Mouse (Mus musculus) lung, embryonic 14.5 days (tissue): ENCODE measurements around the gene Nrf1. TPM values are rescaled to one million over a fixed set of nuclear protein-coding genes. Genes with fewer than 3 reads are reported as not detected.
A peak's percentile ranks its signal among the peaks of the same experiment; 100 is the strongest.

Experiments
- ATAC-seq: fragments of 200-750 bp; cut with Nextera tagmentation; 2 replicates; pipeline ENCODE4 v1.8.0; 2017; ENCODE audit warnings: mild to moderate bottlenecking, moderate TSS enrichment, moderate library complexity; ENCODE audit not compliant: insufficient read depth
- DNase-seq: peaks from one replicate; pipeline ENCODE4 v3.0.0-alpha.2; 2015
- H3K27ac ChIP-seq: fragments of 300-500 bp; sonication (generic); 2 replicates; pipeline ENCODE4 v1.5.1; 2014; ENCODE audit warnings: low read depth, mild to moderate bottlenecking, moderate library complexity
- H3K27me3 ChIP-seq: fragments of 300-500 bp; sonication (generic); 2 replicates; pipeline ENCODE4 v1.6.1; 2014; ENCODE audit warnings: low read length, control low read depth; ENCODE audit not compliant: insufficient read depth
- H3K36me3 ChIP-seq: fragments of 300-500 bp; sonication (generic); 2 replicates; pipeline ENCODE4 v1.6.1; 2014; ENCODE audit warnings: control low read depth; ENCODE audit not compliant: insufficient read depth
- H3K4me1 ChIP-seq: fragments of 300-500 bp; sonication (generic); 2 replicates; pipeline ENCODE4 v1.6.1; 2014; ENCODE audit warnings: antibody characterized with exemption, control low read depth; ENCODE audit not compliant: insufficient read depth
- H3K4me2 ChIP-seq: fragments of 300-500 bp; sonication (generic); 2 replicates; pipeline ENCODE4 v1.6.1; 2014; ENCODE audit warnings: mild to moderate bottlenecking
- H3K4me3 ChIP-seq: fragments of 300-500 bp; sonication (generic); 2 replicates; pipeline ENCODE4 v1.5.1; 2014; ENCODE audit warnings: low read depth, low read length
- H3K9ac ChIP-seq: fragments of 300-500 bp; sonication (generic); 2 replicates; pipeline ENCODE4 v1.6.1; 2014
- H3K9me3 ChIP-seq: fragments of 300-500 bp; sonication (generic); 2 replicates; pipeline ENCODE4 v1.6.1; 2016; ENCODE audit warnings: low read depth, low read length, control low read depth
- CTCF ChIP-seq: IDR thresholded peaks from 2 replicates; pipeline ENCODE4 v1.5.1; 2016; ENCODE audit warnings: antibody characterized with exemption, low read depth
- WGBS: fragments of 180-500 bp; shearing (Covaris S2); extraction: QIAGEN DNeasy Blood & Tissue Kit; methylation state at CpG from one replicate; pipeline ENCODE4 v1.1.7; 2014; 5-methylcytosine and 5-hydroxymethylcytosine counted together
- polyA plus RNA-seq: library from polyadenylated mRNA; unstranded; fragments of >200 nt; fragmentation: Nextera tagmentation; extraction: Ambion mirVana; gene quantifications from 2 replicates; pipeline ENCODE4 v1.2.1, GENCODE M21; 2014

The Nrf1 gene
- polyA plus RNA-seq, 1 experiment from 2014 or later = 78.0 TPM

DNA sequence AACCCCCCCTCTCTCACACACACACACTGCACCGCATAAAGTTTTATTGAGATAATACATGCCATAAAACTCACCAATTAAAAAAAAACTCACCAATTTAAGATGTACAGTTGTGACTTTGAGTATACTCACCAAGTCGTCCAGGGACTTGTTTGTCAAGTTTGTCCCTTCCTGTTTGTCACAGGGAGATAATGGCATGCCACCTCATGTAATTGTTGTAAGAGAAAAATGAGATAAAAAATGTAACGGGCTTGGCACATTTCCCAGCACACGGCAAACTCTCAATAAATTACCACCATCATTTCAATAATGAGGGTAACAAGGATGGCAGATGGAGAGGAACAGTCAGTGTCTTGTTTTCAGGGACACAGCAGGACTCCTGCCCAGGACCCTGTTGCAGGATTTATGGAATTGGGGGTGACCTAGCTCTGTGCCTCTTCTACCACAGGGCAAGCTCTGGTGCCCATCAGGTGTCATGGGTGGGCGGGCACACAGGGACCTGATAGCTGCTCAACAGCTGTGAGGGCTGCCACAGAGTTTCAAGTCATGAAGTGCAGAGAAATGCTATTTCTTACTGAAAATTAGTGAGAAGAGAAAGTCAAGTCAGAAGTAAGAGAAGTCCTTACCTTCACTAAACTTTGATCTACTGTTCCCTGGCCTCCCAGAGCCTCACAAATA is 33.5 kb upstream of the Nrf1 start:
- 65% methylated on average over 5 of the region's 5 CpGs for WGBS
- no peak for DNase-seq
- Histone ChIP-seq H3K4me2 (no peak overlapping the region), H3K9ac (no peak overlapping the region), H3K27ac (no peak overlapping the region), H3K36me3 (no peaks in the 10 kb centered on the region), H3K4me1 (no peaks in the 10 kb centered on the region), H3K4me3 (no peak overlapping the region), H3K27me3 (no peaks in the 10 kb centered on the region), H3K9me3 (no peaks in the 10 kb centered on the region)
- TF ChIP-seq CTCF = no peak
- ATAC-seq = no peak

DNA sequence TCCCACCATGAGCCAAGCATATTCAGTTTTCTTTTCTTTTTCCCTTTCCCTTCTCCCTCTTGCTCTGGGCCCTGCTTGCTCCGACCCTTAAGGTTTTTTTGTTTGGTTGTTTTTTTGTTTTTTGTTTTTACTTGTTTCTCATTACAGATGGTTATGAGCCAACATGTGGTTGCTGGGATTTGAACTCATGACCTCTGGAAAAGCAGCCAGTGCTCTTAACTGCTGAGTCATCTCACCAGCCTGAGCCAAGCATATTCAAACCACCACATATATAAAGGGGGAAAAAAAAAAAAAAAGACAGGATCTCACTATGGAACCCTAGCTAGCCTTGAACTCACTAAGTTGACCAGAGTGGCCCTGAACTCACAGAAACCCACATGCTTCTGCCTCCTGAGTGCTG is 26.5 kb upstream of the Nrf1 start:
- 87% methylated on average over 1 of the region's 1 CpGs for WGBS
- no peak for TF ChIP-seq CTCF
- H3K27me3 ChIP-seq = no peaks in the 10 kb centered on the region
- DNase-seq (no peak), ATAC-seq (no peak)
- no peaks in the 10 kb centered on the region for H3K36me3 ChIP-seq
- H3K4me1 ChIP-seq = no peaks in the 10 kb centered on the region
- H3K9me3 ChIP-seq = no peaks in the 10 kb centered on the region
- H3K4me2 ChIP-seq = no peak overlapping the region
- no peak overlapping the region for H3K4me3 ChIP-seq
- no peak overlapping the region for H3K9ac ChIP-seq
- no peak overlapping the region for H3K27ac ChIP-seq

DNA sequence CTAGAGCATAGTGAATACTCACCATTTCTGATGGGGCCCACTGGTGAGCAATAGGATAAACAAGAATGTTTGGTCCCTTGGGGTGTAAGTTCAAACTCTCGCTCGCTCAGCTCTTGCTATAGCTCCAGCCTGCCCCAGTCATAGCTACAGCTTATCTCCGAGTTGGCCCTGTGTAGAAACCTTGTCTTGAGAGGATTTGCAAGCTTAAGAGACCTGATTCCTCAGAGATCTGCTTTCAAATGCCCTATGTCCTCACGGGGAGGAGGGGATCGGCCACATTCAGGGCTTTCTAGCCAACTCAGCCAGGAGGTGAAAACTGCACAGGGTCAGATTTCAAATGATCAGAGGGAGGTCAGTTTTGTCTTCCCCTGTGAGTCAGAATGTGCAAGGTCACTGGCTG is 26.1 kb upstream of the Nrf1 start:
- no peak for TF ChIP-seq CTCF
- Histone ChIP-seq H3K9ac (no peak overlapping the region), H3K4me2 (no peak overlapping the region), H3K27ac (no peak overlapping the region), H3K9me3 (no peaks in the 10 kb centered on the region), H3K27me3 (no peaks in the 10 kb centered on the region), H3K4me1 (no peaks in the 10 kb centered on the region), H3K4me3 (no peak overlapping the region), H3K36me3 (no peaks in the 10 kb centered on the region)
- no peak for ATAC-seq
- 57% methylated on average over 5 of the region's 5 CpGs for WGBS
- DNase-seq = no peak

DNA sequence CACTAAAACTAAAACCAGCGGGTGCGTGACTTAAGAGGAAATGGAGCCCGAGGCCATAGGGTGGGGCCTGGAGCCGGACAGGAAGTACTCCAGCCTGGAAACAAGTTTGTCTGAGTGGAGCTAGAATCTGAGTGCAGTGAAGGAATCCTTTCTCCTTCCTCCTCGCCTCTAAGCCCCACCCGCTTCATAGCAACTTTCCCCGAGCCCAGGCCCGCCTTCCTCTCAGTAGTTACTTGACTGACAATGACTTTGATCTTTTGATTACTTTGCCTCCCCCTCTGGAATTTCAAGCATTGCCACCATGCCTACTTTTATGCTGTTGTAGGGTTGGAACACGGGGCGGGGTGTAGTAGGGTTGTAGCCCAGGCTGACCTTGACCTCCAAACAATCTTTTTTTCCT is 21.0 kb upstream of the Nrf1 start:
- Histone ChIP-seq H3K4me3 (no peak overlapping the region), H3K27me3 (no peaks in the 10 kb centered on the region), H3K9me3 (no peaks in the 10 kb centered on the region), H3K4me2 (peak overlapping the region; percentile 24), H3K4me1 (no peaks in the 10 kb centered on the region), H3K9ac (no peak overlapping the region), H3K36me3 (no peaks in the 10 kb centered on the region), H3K27ac (peak overlapping the region; percentile 61; the same call in 1 of the 2 replicates)
- 24% methylated on average over 10 of the region's 10 CpGs for WGBS
- TF ChIP-seq CTCF = no peak
- peak; percentile 86 for ATAC-seq
- DNase-seq = peak; percentile 79

DNA sequence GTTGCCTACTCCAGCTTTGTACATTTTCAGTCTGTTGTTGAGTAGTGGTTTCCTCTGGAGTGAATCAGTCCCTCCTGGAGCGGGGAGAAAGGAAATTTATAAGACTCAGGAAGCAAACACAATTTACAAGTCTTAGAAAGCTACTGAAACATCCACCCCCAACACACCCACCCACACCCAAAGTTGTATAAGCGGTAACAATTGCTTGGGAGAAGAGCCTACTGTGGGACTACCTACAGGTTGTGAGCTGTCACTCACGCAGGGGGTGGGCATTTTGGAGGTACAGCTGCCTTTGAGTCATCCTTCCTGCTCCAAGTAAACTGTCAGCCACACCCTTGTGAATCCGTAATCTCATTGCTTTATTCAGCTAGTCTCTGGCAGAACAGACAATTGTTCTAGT is 19.4 kb upstream of the Nrf1 start:
- no peaks in the 10 kb centered on the region for H3K36me3 ChIP-seq
- no peak for DNase-seq
- H3K27ac ChIP-seq = no peak overlapping the region
- no peak overlapping the region for H3K4me3 ChIP-seq
- H3K4me2 ChIP-seq = no peak overlapping the region
- no peaks in the 10 kb centered on the region for H3K9me3 ChIP-seq
- H3K27me3 ChIP-seq = no peaks in the 10 kb centered on the region
- H3K4me1 ChIP-seq = no peaks in the 10 kb centered on the region
- no peak for TF ChIP-seq CTCF
- H3K9ac ChIP-seq = no peak overlapping the region
- 89% methylated on average over 4 of the region's 4 CpGs for WGBS
- ATAC-seq = no peak

DNA sequence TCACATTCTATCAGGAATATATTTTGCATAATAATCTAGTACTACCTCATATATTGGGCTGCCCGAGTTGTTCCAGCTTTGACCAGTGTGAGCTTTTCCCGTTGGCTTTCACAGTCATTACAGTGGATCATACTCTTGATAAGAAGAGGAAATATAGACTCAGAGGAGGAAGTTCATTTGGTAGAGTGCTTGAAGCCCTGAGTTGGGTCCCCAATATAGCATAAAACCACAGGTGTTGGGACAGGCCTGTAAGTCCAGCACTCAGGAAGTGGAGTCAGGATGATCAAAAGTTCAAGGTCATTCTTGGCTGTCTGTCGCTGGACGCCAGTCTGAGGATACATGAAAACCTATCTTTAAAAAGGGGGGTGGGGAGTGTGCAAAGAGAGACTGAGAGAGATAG is 12.7 kb upstream of the Nrf1 start:
- no peaks in the 10 kb centered on the region for H3K27me3 ChIP-seq
- TF ChIP-seq CTCF = no peak
- no peaks in the 10 kb centered on the region for H3K36me3 ChIP-seq
- H3K9me3 ChIP-seq = no peaks in the 10 kb centered on the region
- H3K27ac ChIP-seq = no peak overlapping the region
- 78% methylated on average over 4 of the region's 4 CpGs for WGBS
- ATAC-seq (no peak), DNase-seq (no peak)
- H3K4me1 ChIP-seq = no peaks in the 10 kb centered on the region
- no peak overlapping the region for H3K9ac ChIP-seq
- H3K4me3 ChIP-seq = no peak overlapping the region
- no peak overlapping the region for H3K4me2 ChIP-seq

DNA sequence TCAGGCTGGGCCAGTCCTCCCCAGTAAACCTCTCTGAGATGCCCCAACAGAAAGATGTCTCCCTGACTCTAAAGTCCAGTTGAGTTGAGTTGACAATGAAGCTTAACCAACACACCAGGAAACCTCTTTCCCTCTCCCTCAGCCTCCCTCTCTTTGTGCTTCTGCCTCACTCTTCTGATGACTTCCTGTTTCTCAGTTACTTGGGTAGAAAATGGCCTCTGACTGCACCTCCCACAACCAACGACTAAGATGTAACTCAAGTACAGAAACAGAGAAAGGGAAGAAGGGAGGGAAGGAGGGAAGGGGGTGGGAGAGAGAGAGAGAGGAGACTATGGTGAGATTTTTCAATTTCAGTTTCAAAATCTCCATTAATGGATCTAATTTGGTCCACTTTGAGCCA is 6.3 kb upstream of the Nrf1 start:
- no peak for DNase-seq
- Histone ChIP-seq H3K27ac (no peak overlapping the region), H3K27me3 (no peaks in the 10 kb centered on the region), H3K9ac (no peak overlapping the region), H3K9me3 (no peaks in the 10 kb centered on the region), H3K36me3 (no peaks in the 10 kb centered on the region), H3K4me2 (no peak overlapping the region), H3K4me3 (no peak overlapping the region), H3K4me1 (no peaks in the 10 kb centered on the region)
- no peak for TF ChIP-seq CTCF
- no peak for ATAC-seq
- 26% methylated on average over 1 of the region's 1 CpGs for WGBS

DNA sequence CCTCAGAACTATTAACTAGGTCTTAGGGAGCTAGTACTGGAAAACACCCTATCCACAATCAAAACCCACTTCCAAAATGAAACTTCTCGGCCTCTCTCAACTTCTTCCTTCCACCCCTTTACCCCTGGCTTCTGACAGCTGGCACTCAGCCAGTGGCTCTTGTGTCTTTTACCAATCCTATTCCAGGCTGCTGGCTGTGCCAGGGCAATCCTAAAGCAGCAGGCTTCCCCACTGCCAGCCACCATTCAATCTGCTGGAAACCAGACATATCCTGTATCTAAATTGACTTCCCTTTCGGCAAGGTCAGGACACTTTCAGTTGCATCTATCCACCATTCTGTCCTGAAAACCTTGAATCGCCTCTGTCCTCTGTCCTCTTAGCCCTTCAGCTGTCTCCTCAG is 5.3 kb upstream of the Nrf1 start:
- Histone ChIP-seq H3K4me1 (no peaks in the 10 kb centered on the region; the same call in 1 of the 2 replicates), H3K27ac (no peak overlapping the region), H3K27me3 (no peaks in the 10 kb centered on the region), H3K4me3 (no peak overlapping the region), H3K4me2 (no peak overlapping the region), H3K9me3 (no peaks in the 10 kb centered on the region), H3K9ac (no peak overlapping the region), H3K36me3 (no peaks in the 10 kb centered on the region)
- peak; percentile 55 for DNase-seq
- ATAC-seq = no peak
- WGBS = 67% methylated on average over 3 of the region's 3 CpGs
- TF ChIP-seq CTCF = no peak
